Mouse (Mus musculus) erythroblast, embryonic 14.5 days (primary cell): Measurements from ENCODE around the gene Vamp1.

ENCODE experiments used
- GATA1 ChIP-seq: IDR thresholded peaks from 2 replicates; pipeline ENCODE4 v1.6.1; 2012; ENCODE audit warnings: low read length, inconsistent platforms, mixed read lengths
- TAL1 ChIP-seq: IDR thresholded peaks from 3 replicates; pipeline ENCODE4 v1.6.1; 2012; ENCODE audit warnings: low read length, inconsistent platforms, mixed read lengths

- no peak for TF ChIP-seq GATA1
- no peak for TF ChIP-seq TAL1
These were observed 26.2 kb downstream of the Vamp1 start for GRCm38 (mm10) chr6:125241566-125241965.
